Mouse (Mus musculus) common myeloid progenitor, adult 5-6 weeks (primary cell): ENCODE results near the gene Col18a1. TPM values are rescaled to one million over a fixed set of nuclear protein-coding genes. Genes with fewer than 3 reads are reported as not detected.
A peak's percentile ranks its signal among the peaks of the same experiment; 100 is the strongest.

Experiments used
- ATAC-seq: replicated peaks from 2 replicates; pipeline ENCODE4 v1.8.0; 2016; ENCODE audit warnings: low read depth, mild to moderate bottlenecking, moderate TSS enrichment, inconsistent platforms; ENCODE audit not compliant: poor library complexity, severe bottlenecking
- total RNA-seq: library from RNA; stranded (forward); fragments of 200-1000, 187-1606 nt; gene quantifications from 2 replicates; pipeline ENCODE4 v1.2.3, GENCODE M21; 2017

The Col18a1 gene
- total RNA-seq, 1 experiment from 2014 or later: 0.23 TPM

- ATAC-seq: peak; percentile 93
Measured at GRCm38 (mm10) chr10:77082453-77082852, 83.9 kb downstream of the Col18a1 start.

GRCm38 (mm10) chr10:77078961-77079360 lies 87.4 kb downstream of the Col18a1 start:
- no peak for ATAC-seq

GRCm38 (mm10) chr10:77078456-77078855 lies 87.9 kb downstream of the Col18a1 start:
- no peak for ATAC-seq

GRCm38 (mm10) chr10:77074276-77074974 lies 91.9 kb downstream of the Col18a1 start:
- no peak for ATAC-seq

DNA sequence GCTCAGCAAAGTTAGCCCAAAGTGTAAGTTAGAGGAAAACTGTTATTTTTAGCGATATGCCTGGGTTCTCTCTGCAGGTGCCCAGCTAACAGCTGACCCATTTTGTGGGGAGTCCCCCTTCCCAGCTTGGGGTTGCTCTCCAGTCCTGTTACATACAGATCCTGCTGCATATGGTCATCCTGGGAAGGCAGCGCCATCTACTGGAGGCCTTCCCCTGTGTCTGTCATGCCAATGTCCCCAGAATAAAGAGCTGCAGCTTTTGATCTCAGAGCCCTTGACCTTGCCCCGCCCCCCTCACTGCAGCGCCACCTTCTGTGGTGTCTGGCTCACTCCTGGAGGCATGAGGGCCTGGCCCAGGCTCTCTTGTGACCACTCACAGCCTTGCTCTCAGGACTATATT lies 96.3 kb downstream of the Col18a1 start:
- peak; percentile 73 for ATAC-seq

DNA sequence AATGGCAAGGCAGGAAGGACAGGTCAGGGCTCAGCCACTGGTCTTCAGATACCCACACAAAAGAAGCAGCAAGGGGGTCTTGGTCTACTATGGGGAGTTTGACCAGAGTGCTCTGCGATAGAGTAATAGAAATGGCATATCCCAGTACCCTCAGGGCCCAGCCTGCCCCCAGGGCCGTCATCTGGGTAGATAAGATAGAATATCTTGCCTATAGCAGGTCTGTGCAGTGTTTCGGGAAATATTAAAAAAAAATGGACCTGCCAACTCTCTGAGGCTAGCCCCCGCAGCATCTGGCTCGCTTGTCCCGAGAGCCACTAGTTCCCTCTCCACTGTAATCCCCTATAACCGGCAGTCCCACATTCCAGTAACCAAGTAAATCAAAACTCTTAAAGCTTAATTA lies 97.9 kb downstream of the Col18a1 start:
- ATAC-seq: no peak

DNA sequence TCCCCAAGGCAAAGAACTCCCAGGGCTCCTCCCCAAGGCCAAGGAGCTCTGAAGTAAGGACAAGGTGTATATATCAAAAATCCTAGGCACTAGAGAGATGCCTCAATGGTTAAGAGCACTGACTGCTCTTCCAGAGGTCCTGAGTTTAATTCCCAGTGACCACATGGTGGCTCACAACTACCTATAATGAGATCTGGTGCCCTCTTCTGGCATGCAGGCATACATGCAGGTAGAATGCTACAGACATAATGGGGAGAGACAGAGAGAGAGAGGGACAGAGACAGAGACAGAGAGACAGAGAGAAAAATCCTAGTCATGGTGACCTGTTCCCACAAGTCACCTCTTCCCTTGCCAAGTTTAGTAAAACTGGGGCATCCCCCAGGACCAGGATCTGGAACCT lies 101.7 kb downstream of the Col18a1 start:
- ATAC-seq: no peak

DNA sequence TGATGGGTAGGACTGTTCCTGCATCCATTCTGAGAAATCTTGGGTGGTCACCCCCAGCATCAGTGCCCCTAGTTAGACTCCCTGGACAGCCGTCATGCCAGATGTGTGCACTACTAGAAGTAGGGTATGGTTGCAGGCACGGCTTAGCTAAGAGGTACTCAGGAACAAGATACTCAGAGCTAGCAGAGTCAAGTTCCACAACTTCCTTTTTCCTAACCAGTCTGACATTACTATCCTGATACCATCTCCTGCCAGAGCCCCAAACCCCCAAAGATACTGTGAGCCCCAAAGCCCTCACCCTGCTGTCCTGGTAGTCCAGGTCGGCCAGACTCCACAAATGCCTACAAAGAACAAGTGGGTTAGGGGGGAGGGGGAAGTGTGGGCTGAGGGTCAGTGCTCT lies 102.1 kb downstream of the Col18a1 start:
- ATAC-seq: peak; percentile 53; the same call in 1 of the 2 replicates

DNA sequence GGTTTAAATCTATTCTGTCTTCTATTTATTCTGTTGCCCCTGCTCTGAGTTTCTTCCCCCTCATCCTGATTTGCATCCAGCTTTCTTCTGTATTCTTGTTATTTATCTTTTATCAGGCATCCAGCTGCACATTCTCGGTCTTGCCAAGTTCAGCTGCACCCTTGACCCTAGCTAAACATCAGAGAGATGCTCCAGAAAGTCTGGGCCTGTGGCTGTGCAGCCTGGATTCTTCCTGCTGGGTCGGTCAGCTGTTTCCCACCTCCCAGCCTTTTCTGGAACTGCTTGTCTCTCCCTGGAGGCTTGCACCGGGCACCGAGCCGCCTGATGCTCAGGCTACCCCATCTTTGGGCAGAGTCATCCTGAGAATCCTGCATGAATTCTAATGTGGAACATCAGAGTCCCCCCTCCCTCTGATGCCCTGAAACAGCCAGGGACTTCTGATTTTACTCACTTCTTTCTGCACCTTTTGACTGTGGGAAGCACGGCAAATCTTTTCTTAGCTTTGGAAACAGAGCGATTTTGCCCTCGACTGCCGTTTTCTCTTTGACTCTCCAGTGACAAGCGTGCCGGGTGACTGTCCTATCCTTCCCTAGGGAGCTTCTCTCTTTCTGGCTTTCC lies 103.8 kb downstream of the Col18a1 start:
- ATAC-seq: no peak

DNA sequence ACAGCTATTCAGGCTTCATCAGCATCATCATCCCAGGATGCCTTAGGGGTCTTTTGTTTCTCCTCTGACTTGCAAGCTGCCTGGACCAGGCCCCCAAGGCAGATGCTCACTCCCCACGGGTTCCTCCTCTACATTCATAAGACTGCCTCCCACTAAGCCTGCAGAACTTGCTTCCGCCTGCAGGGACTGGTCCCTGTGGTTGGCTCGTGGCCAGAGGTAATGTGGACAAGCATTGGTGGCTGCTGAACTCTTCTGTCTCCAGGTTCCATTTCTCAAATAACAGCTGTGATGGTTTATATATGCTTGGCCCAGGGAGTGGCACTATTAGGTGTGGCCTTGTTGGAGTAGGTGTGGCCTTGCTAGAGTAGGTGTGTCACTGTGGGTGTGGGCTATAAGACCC lies 104.9 kb downstream of the Col18a1 start:
- no peak for ATAC-seq

DNA sequence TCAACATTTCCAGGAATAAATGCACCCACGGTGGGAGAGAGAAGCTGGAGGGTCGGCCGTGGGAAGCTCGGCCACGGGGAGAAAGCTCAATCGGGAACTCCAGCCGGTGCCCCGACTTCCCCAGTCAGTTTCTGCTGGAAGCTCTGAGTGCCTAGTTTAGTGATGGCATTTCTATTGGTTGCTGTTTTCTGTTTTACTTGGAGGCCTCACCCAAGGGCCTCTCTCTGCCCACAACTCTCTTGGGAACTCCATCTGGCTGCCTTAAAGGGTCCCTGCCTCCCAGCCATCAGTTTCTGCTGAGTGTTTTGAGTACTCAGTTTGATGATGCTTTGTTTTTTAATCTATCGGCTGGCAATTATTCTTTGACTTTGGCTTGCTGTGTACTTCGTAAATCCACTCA lies 109.6 kb downstream of the Col18a1 start:
- no peak for ATAC-seq

DNA sequence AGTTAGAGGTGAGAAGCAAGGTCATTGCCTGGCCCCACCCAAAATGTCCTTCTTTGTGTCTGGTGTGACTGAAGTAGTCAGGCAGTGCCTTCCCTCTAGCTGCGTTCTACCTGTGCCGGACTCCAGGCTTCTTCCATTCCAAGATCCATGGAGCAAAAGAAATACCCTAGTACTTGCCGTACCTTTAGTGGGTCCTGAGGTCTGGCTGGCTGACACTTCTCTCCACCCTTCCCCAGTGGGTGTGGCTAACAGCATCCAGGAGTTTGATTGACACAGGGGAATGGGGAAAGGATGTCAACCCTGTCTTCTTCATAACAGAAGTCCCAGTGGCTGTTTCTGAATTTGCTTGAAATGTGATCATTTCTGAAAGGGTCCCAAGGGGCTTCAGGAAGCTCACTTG lies 117.7 kb downstream of the Col18a1 start:
- no peak for ATAC-seq

DNA sequence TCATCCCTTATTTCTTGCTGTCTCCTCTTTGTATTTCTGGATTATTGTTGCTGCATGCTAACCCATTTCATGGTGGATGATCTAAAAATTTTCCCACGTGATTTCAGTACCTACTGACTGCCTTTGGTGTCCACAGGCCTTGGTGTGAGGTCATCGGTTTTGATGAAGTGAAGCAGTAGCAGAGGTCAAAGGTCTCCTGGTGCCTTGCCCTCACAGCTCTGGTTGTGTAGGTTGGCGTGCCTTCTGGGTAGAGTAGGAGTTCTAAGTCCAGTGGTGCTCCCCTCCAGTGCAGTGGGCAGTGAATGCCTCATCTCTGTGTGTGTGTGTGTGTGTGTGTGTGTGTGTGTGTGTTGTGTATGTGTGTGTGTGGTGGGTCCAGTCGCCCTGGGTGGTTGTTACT lies 118.2 kb downstream of the Col18a1 start:
- no peak for ATAC-seq

- no peak for ATAC-seq
Measured at GRCm38 (mm10) chr10:77038579-77039174, 127.7 kb downstream of the Col18a1 start.

GRCm38 (mm10) chr10:77035487-77035886 lies 130.9 kb downstream of the Col18a1 start:
- ATAC-seq: no peak

DNA sequence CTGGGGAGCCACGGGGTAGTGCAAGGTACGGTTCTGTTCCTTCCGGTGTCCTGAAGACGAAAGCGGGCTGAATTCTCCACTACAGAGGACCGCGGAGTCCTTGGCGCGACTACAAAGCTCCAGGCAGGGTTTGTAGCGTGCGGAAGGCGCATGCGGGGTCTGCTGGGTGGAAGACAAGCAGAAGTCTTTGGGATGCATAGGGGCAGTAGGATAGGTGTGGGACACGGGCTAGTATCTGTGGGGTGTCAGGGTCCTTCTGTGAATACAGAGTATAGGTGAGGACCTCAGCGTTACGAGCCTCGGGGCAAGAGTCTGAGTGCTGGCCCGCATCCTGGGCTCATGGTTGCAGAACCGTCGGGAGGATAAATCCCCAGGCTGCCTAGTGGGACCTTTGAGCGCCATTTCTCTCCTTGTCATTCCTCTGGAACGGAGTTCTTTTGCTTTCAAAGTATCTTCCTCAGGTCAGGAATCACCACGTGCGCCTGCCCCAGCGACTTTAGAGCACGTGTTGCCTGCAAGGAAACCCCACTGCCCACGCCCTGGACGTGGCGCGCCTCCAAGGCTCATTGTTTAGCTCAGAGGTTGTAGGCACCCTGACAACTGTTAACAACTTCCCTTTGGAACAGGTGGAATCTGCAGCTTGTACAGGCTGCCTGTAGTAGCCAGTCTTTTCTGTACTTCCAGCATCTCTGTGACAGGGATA lies 132.9 kb downstream of the Col18a1 start:
- ATAC-seq: peak; percentile 55

DNA sequence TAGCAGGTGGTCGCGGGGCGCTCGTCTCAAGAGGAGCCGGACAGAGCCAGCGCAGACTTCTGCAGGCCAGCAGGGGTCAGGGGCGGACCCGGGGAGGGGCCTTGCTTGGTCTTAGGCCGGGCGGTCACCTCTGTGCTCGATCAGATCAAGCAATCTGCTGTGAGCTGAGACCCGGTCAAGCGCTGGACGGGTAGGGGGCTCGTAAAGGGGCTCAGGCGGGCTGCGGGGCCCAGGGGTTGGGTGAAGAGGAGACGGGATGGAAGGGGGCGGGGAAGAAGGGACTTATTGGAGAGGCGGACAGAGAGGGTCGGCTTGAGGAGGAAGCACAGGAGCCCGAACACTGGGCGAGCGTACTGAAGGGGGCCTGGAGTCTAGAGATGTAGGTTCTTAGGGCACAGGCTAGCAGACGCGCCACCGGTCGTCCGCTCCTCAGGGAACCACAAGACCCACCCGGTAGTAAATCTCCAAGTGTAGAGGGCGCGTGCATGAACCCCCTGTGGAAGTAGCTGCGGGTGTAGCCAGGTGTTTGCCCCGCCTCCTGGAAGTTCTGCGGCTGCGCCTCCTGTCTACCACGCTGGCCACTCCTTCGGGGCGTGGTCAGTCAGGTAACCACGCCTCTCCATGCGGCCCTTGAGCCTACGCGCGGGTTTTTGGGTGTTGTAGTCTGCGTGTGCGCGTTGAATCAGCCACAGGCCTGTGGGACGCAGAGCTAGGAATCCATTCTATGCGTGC lies 133.6 kb downstream of the Col18a1 start:
- peak; percentile 87 for ATAC-seq

GRCm38 (mm10) chr10:77031768-77032375 lies 134.5 kb downstream of the Col18a1 start, which contains the start of gene Slc19a1:
Gene Slc19a1, plus strand, starts transcription at chr10:77032241.
- no peak for ATAC-seq

GRCm38 (mm10) chr10:77030666-77031065 lies 135.7 kb downstream of the Col18a1 start:
- no peak for ATAC-seq

GRCm38 (mm10) chr10:77029761-77030160 lies 136.6 kb downstream of the Col18a1 start:
- ATAC-seq: no peak
